Mouse (Mus musculus): ENCODE measurements around the gene 9130023H24Rik. TPM values are rescaled to one million over a fixed set of nuclear protein-coding genes. Genes with fewer than 3 reads are reported as not detected.

Gene 9130023H24Rik
- polyA plus RNA-seq, 1 experiment from 2014 or later: 2.4 TPM

DNA sequence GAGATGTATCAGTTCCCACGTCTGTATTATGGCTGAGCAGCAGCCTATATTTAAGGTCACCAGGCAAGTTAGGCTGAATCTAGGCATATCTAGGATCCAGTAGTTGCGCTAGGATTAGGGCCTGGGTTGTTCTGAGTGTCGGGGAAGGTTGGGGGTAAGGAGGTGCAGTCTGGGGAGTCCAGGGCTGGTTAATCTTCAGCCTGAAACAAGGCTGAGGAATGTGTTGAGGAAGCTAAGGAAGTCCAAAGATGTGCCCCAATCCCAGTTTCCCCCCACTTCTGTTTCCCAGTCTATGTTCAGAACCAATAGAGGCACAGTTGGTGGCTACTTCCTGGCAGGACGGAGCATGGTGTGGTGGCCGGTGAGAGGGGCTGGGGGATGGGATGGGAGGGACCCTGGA lies 28.2 kb upstream of the 9130023H24Rik start:
- H3K36me3 ChIP-seq (replicated peaks): peaks cover 7% of the 10 kb centered on the region
- no peak overlapping the region for H3K9ac ChIP-seq
- no peak overlapping the region for H3K4me2 ChIP-seq
- no peak overlapping the region for H3K4me3 ChIP-seq (replicated peaks)
- H3K9me3 ChIP-seq (replicated peaks): no peaks in the 10 kb centered on the region
- WGBS (ENCODE audit: insufficient replicate concordance): 60% methylated on average over 5 of the region's 5 CpGs
- H3K27ac ChIP-seq (replicated peaks): no peak overlapping the region
- no peak for ATAC-seq (ENCODE audit: insufficient read depth)
- peaks cover 35% of the 10 kb centered on the region for H3K27me3 ChIP-seq
- peaks cover 27% of the 10 kb centered on the region for H3K4me1 ChIP-seq (replicated peaks)

DNA sequence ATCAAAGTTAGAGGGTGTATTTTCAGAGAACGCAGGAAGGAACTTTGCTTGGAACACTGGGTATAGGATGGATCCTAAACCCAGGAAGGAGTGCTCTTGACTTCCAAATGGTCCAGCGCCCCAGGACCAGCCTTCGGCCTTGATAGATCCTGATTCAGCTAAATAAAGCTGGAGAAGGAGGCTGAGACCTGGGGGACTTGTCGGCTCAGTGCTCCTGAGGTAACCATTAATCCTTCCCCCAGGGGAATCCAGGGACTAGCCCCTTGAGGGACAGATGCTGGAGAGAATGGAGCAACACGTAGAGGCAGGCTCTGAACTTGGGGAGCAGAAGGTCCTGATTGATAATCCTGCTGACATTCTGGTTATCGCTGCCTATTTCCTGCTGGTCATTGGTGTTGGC lies 27.6 kb upstream of the 9130023H24Rik start, which contains the start of gene Slc5a2:
Slc5a2 (plus strand) TSS at position 247 of the 400 bp plus-strand sequence.
- H3K27ac ChIP-seq (replicated peaks): no peak within 1 kb of the TSS
- ATAC-seq (ENCODE audit: insufficient read depth): no peak
- H3K4me1 ChIP-seq (replicated peaks): peaks cover 21% of the 10 kb centered on the region
- 0 out of 2 replicates have a peak, but pooled peaks cover under 1% of the 10 kb centered on the region for H3K36me3 ChIP-seq (replicated peaks)
- no peak within 1 kb of the TSS for H3K4me2 ChIP-seq
- peaks cover 40% of the 10 kb centered on the region for H3K27me3 ChIP-seq
- WGBS (ENCODE audit: insufficient replicate concordance): 69% methylated on average over 6 of the region's 6 CpGs
- no peak within 1 kb of the TSS for H3K9ac ChIP-seq
- H3K4me3 ChIP-seq (replicated peaks): no peak within 1 kb of the TSS
- H3K9me3 ChIP-seq (replicated peaks): no peaks in the 10 kb centered on the region

DNA sequence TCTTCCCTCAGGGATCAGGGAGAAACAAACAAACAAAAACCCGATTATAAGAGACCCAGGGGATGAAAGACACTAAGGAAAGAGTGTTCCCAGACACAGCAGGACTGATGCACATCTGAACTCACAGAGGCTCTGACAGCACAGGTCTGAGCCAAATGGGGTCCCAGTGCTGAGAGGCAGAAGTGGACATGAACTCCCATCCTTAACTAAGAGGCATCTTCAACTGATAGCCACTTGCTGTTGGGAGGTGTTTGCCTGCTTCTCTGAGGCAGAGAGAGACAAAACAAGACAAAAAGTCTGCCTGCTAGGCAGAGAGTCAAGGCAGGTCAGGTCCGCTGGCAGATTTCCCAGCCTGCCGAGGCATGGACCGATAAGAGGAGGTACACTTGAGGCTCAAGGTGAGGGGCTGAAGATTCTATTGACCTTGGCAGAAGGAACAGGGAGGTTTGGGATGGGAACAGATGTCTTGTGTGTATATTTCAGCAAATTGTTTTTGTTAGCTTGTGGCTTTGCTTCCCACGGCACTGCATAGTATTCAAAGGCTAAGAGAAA lies 19.0 kb upstream of the 9130023H24Rik start:
- no peak overlapping the region for H3K4me2 ChIP-seq
- H3K9me3 ChIP-seq (replicated peaks): no peaks in the 10 kb centered on the region
- 54% methylated on average over 5 of the region's 5 CpGs for WGBS (ENCODE audit: insufficient replicate concordance)
- H3K9ac ChIP-seq: no peak overlapping the region
- H3K27me3 ChIP-seq: peaks cover 87% of the 10 kb centered on the region
- no peak overlapping the region for H3K27ac ChIP-seq (replicated peaks)
- H3K4me1 ChIP-seq (replicated peaks): peaks cover 9% of the 10 kb centered on the region
- H3K36me3 ChIP-seq (replicated peaks): no peaks in the 10 kb centered on the region
- no peak overlapping the region for H3K4me3 ChIP-seq (replicated peaks)
- no peak for ATAC-seq (ENCODE audit: insufficient read depth)

DNA sequence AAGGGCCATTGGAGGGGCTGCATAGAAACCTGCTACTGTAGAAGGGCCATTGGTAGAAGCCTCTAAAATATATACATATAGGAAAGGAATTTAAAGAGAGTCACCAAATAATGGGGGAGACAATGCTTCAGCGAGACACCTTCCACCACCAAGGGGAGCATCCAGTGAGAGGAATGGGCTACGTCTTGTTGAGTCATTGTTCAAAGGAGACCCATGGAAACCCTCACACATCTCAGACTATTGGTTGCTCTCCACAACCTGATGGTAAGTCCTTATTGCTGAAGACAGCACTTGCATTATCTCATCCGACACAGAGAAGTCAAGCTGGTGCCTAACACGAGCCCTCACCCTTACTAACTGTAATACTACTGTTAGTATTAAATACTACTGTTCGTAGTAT lies 17.9 kb upstream of the 9130023H24Rik start:
- no peak for ATAC-seq (ENCODE audit: insufficient read depth)
- Histone ChIP-seq H3K9me3 (replicated peaks) (no peaks in the 10 kb centered on the region), H3K4me1 (replicated peaks) (peaks cover 9% of the 10 kb centered on the region), H3K27me3 (peaks cover 91% of the 10 kb centered on the region), H3K36me3 (replicated peaks) (no peaks in the 10 kb centered on the region), H3K4me2 (no peak overlapping the region), H3K9ac (no peak overlapping the region), H3K27ac (replicated peaks) (no peak overlapping the region), H3K4me3 (replicated peaks) (no peak overlapping the region)
- 74% methylated on average over 5 of the region's 5 CpGs for WGBS (ENCODE audit: insufficient replicate concordance)

DNA sequence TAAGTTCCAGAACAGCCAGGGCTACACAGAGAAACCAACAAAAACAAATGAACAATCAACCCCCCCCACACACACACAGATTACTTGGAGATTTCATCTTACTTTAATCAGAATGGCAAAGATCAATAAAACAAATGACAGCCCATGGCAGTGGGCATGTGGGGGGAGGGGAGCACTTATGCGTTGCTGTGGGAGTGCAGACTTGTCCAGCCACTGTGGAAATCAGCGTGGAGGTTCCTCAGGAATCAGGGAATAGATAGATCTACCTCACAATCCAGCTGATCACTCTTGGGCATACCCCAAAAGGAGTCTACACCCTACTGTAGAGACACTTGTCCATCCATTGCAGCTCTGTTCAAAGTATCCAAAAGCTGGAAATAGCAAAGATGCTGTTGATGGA lies 17.1 kb upstream of the 9130023H24Rik start:
- WGBS (ENCODE audit: insufficient replicate concordance): 50% methylated on average over 2 of the region's 2 CpGs
- H3K36me3 ChIP-seq (replicated peaks): no peaks in the 10 kb centered on the region
- H3K27me3 ChIP-seq: peaks cover 91% of the 10 kb centered on the region
- no peak overlapping the region for H3K9ac ChIP-seq
- H3K4me3 ChIP-seq (replicated peaks): no peak overlapping the region
- no peak overlapping the region for H3K27ac ChIP-seq (replicated peaks)
- H3K4me1 ChIP-seq (replicated peaks): peaks cover 14% of the 10 kb centered on the region
- no peaks in the 10 kb centered on the region for H3K9me3 ChIP-seq (replicated peaks)
- ATAC-seq (ENCODE audit: insufficient read depth): no peak
- H3K4me2 ChIP-seq: no peak overlapping the region

DNA sequence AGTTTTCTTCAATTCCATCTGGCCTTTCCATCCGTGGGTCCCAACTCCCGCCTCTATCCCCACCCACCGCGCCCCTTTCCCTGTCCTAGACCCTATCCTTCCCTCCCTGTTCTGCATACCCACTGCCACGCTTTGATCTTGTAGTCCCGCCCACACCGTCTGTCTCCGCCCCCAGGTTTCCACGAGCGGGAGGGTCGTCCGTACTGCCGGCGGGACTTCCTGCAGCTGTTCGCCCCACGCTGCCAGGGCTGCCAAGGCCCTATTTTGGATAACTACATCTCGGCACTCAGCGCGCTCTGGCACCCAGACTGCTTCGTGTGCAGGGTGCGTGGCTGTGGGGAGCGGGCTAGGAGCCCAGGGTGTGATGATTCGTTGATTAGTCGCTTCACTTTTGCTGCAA lies 14.8 kb upstream of the 9130023H24Rik start:
- Histone ChIP-seq H3K27me3 (peaks cover 80% of the 10 kb centered on the region), H3K4me3 (replicated peaks) (no peak overlapping the region), H3K9me3 (replicated peaks) (no peaks in the 10 kb centered on the region), H3K9ac (no peak overlapping the region), H3K4me2 (peak overlapping the region; percentile 33; the same call in 1 of the 2 replicates), H3K4me1 (replicated peaks) (peaks cover 25% of the 10 kb centered on the region), H3K36me3 (replicated peaks) (no peaks in the 10 kb centered on the region), H3K27ac (replicated peaks) (no peak overlapping the region)
- WGBS (ENCODE audit: insufficient replicate concordance): 21% methylated on average over 24 of the region's 24 CpGs
- no peak for ATAC-seq (ENCODE audit: insufficient read depth)

DNA sequence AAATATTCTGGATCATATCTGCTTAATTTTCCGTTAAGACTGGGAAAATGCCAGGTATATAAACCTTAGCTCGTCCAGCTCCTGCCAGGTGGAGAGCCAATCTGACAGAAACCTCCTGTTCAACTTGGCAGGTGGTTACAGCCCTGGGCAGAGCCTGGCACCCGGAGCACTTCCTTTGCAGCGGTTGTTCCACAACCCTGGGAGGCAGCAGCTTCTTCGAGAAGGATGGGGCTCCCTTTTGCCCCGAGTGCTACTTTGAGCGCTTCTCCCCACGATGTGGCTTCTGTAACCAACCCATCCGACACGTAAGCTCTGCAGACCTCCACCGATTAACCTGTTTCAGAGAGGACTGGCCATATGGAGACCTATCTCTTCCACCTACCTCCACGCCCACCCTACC lies 14.1 kb upstream of the 9130023H24Rik start:
- H3K27me3 ChIP-seq: peaks cover 75% of the 10 kb centered on the region
- no peak for ATAC-seq (ENCODE audit: insufficient read depth)
- H3K9me3 ChIP-seq (replicated peaks): no peaks in the 10 kb centered on the region
- H3K36me3 ChIP-seq (replicated peaks): no peaks in the 10 kb centered on the region
- H3K27ac ChIP-seq (replicated peaks): no peak overlapping the region
- H3K4me2 ChIP-seq: no peak overlapping the region
- H3K4me1 ChIP-seq (replicated peaks): peaks cover 32% of the 10 kb centered on the region
- H3K4me3 ChIP-seq (replicated peaks): no peak overlapping the region
- 50% methylated on average over 12 of the region's 12 CpGs for WGBS (ENCODE audit: insufficient replicate concordance)
- no peak overlapping the region for H3K9ac ChIP-seq

DNA sequence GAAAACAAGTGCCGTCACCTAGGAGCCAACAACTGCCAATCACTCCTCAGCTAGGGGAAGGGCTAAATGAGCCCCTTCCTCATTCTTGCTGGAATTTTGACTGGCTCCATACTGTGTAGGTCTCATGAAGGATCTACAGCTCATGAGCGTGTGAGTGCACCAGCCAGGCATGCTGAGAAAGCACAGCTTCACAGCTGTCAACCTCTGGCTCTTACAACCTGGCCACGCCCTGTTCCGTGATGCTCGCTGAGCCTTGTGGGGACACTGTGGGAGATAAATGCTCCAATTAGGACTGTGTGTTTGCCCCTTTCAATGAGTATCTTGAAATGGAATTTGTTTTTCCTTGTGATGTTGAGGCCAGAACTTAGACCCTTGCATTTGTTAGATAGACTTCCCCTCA lies 12.2 kb upstream of the 9130023H24Rik start:
- ATAC-seq (ENCODE audit: insufficient read depth): no peak
- no peak overlapping the region for H3K9ac ChIP-seq
- WGBS (ENCODE audit: insufficient replicate concordance): 57% methylated on average over 5 of the region's 5 CpGs
- H3K4me2 ChIP-seq: no peak overlapping the region
- H3K9me3 ChIP-seq (replicated peaks): no peaks in the 10 kb centered on the region
- peaks cover 42% of the 10 kb centered on the region for H3K4me1 ChIP-seq (replicated peaks)
- H3K4me3 ChIP-seq (replicated peaks): no peak overlapping the region
- H3K27ac ChIP-seq (replicated peaks): no peak overlapping the region
- H3K36me3 ChIP-seq (replicated peaks): peaks cover 5% of the 10 kb centered on the region
- H3K27me3 ChIP-seq: peaks cover 65% of the 10 kb centered on the region

DNA sequence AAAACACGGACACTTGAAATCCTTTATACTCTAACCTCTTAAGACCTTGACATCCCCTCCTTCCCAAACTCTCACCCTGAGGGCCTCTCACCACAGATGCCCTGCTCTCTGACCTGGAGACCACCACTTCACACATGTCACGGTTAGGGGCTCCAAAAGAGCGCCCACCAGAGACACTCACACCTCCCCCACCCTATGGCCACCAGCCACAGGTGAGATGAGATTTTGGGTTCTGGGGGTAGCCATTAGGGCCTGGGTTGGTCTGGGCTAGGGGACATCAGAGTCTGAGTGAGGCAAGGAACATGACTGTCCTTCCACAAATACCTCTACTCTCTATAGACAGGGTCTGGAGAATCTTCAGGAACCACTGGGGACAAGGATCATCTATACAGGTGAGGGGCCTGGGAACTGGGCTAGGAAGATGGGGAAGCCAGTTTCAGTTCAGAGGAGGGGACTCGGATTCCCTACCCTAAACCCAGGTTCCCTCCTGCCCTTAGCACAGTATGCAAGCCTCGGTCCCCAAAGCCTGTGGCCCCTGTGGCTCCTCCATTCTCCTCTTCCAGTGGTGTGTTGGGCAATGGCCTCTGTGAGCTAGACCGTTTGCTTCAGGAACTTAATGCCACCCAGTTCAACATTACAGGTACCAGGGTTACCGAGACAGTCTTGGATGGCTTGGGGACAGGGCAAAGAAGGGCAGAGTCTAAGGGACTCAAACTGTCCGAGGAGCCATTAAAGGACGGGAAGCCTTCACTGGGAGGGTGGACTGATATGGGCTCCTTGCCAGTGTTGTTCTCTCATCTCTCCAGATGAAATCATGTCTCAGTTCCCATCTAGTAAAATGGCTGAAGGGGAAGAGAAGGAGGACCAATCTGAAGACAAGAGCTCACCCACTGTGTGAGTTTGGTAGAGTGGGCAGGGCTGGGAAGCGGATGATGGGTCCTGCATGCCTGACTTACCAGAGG lies 10.5 kb upstream of the 9130023H24Rik start:
- Histone ChIP-seq H3K4me2 (peak overlapping the region; percentile 80; the same call in 1 of the 2 replicates), H3K4me3 (replicated peaks) (no peak overlapping the region), H3K27ac (replicated peaks) (no peak overlapping the region), H3K9me3 (replicated peaks) (no peaks in the 10 kb centered on the region), H3K27me3 (peaks cover 50% of the 10 kb centered on the region), H3K9ac (no peak overlapping the region), H3K4me1 (replicated peaks) (peaks cover 42% of the 10 kb centered on the region), H3K36me3 (replicated peaks) (peaks cover 17% of the 10 kb centered on the region)
- ATAC-seq (ENCODE audit: insufficient read depth): no peak
- WGBS (ENCODE audit: insufficient replicate concordance): 76% methylated on average over 10 of the region's 10 CpGs

DNA sequence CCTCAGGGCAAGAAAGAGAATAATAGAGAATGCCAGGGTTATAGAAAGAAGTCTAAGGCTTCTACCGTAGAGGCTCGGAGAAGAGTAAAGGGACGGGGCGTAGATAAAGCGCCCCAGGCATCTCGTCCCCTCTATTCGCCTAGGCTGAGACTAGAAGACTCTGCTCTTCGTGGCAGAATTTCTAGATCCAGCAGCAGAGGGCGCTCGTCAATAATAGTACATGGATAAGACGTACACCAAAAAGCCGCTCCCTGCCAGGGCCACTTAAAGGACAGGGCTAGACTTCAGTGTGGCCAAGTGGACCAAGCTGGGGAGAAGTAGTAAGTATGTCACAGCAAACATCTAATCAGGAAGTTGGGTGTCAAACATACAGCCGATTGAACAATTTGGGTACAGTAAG lies 9.6 kb upstream of the 9130023H24Rik start:
- 2% methylated on average over 13 of the region's 13 CpGs for WGBS (ENCODE audit: insufficient replicate concordance)
- H3K4me2 ChIP-seq: peak overlapping the region; percentile 80
- H3K9me3 ChIP-seq (replicated peaks): no peaks in the 10 kb centered on the region
- H3K4me1 ChIP-seq (replicated peaks): peaks cover 39% of the 10 kb centered on the region
- H3K9ac ChIP-seq: peak overlapping the region; percentile 65
- H3K36me3 ChIP-seq (replicated peaks): peaks cover 24% of the 10 kb centered on the region
- peak overlapping the region; percentile 60 for H3K27ac ChIP-seq (replicated peaks)
- peaks cover 40% of the 10 kb centered on the region for H3K27me3 ChIP-seq
- H3K4me3 ChIP-seq (replicated peaks): peak overlapping the region; percentile 54
- ATAC-seq (ENCODE audit: insufficient read depth): peak; percentile 81
